Mouse (Mus musculus) C2C12 (cell line): Measurements from ENCODE around the gene Gm21830.

Source experiments
- CTCF ChIP-seq: IDR thresholded peaks from one replicate; pipeline ENCODE4 v1.5.1; 2011; ENCODE audit not compliant: control insufficient read depth, insufficient read depth, insufficient read length
- MYOG ChIP-seq: IDR thresholded peaks from one replicate; pipeline ENCODE4 v1.6.1; 2011; ENCODE audit not compliant: control insufficient read depth, insufficient read length; ENCODE audit errors: extremely low read depth
- USF1 ChIP-seq: IDR thresholded peaks from one replicate; pipeline ENCODE4 v1.6.1; 2011; ENCODE audit warnings: low read depth, mild to moderate bottlenecking, control low read depth, moderate library complexity

DNA sequence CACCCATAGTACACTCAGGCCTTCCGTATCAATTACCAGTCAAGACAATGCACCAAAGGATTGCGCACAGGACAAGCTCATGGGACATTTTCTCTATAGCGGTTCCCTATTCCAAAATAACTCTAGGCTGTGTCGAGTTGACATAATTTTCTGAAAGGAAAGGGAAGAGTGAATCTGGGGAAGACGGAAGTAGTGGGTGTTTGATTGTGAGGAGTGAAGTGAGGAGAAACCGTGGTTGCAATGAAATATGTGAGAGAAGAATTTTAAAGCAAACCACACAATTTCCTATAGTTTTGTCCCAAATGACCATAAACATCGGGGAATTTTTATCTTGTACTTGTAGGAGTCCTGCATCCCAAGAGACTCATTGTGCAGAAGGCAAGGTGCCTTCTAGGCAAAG lies 53.5 kb downstream of the Gm21830 start:
- TF ChIP-seq CTCF: no peak
- no peak for TF ChIP-seq MYOG
- no peak for TF ChIP-seq USF1
